Mouse (Mus musculus): Measurements from ENCODE around the gene Eme2. TPM values are rescaled to one million over a fixed set of nuclear protein-coding genes. Genes with fewer than 3 reads are reported as not detected.
"Not testable (repeated sequence)": the region's sequence is repeated elsewhere in the genome, so short reads cannot be mapped to it uniquely, and the experiment has no call there.

Gene Eme2
- total RNA-seq (2017), result 12.0 to 20.2 TPM (median 12.9 TPM) in 3 replicates

DNA sequence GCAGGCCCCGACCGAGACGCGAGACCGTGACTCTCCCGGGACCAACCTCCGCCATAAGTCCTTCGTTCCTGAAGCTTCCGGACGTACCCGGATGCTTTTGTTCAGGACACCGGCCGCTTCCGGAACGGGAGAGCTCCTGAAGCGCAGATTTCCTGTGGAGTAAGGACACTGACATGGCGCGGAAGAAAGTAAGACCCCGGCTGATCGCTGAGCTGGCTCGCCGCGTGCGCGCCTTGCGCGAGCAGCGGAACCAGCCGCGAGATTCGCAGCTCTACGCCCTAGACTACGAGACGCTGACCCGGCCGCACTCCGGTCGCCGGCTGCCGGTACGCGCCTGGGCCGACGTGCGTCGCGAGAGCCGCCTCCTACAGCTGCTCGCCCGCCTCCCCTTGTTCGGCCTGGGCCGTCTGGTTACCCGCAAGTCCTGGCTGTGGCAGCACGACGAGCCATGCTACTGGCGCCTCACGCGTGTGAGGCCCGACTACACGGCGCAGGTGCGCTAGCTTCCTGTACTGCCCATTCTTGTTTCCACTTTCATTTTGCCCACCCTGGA, at the start of gene Eme2, which contains the start of gene Mrps34:
TSS of gene Eme2 (minus strand) at position 93 of the 553 bp plus-strand sequence.
TSS of gene Mrps34 (plus strand) at position 122 of the 553 bp plus-strand sequence.
- ATAC-seq (replicated peaks; ENCODE audit: insufficient number of reproducible peaks, low FRiP score, low TSS enrichment, poor library complexity, severe bottlenecking), result peak; percentile 37

- ATAC-seq (replicated peaks; ENCODE audit: insufficient number of reproducible peaks, low FRiP score, low TSS enrichment, poor library complexity, severe bottlenecking), result not testable (repeated sequence)
Observed at GRCm38 (mm10) chr17:24943589-24943988, 48.7 kb upstream of the Eme2 start.

DNA sequence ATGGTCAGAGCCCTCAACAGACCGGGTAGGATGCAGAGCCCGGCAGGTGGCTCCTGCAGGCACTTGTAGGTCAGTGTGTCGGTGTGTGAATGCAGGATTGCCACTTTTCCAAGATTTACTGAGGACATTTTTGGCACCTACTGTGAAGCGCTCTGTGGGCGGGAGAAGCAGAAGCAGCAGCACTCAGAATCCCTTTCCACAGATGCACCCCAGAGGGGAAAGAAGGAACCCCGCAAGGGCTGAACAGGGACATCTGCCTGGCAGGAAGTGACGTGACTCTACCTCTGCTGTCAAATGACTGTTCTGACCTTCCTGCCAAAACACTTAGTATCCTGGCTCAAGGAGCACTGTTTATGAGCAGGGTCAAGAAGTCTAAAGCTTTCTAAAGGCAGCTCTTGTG, 48.1 kb upstream of the Eme2 start:
- ATAC-seq (replicated peaks; ENCODE audit: insufficient number of reproducible peaks, low FRiP score, low TSS enrichment, poor library complexity, severe bottlenecking), result no peak

GRCm38 (mm10) chr17:24942453-24942852, 47.6 kb upstream of the Eme2 start:
- peak; percentile 72; the same call in 1 of the 2 replicates for ATAC-seq (replicated peaks; ENCODE audit: insufficient number of reproducible peaks, low FRiP score, low TSS enrichment, poor library complexity, severe bottlenecking)

DNA sequence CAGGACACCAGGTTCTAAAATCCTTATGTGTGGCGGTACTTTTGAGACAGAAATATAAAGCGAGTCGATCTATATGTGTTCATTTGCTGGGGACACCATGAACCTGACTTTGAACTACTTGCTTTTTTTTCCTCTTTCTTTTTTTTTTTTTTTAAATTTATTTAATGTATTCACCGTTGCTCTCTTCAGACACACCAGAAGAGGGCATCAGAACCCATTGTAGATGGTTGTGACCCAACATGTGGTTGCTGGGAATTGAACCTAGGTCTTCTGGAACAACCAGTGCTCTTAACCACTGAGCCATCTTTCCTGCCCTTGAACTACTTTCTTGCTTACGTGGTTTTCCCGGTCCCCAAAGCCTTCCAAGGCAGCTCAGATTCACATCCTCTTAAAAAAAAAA, 42.4 kb upstream of the Eme2 start:
- ATAC-seq (replicated peaks; ENCODE audit: insufficient number of reproducible peaks, low FRiP score, low TSS enrichment, poor library complexity, severe bottlenecking), result no peak

DNA sequence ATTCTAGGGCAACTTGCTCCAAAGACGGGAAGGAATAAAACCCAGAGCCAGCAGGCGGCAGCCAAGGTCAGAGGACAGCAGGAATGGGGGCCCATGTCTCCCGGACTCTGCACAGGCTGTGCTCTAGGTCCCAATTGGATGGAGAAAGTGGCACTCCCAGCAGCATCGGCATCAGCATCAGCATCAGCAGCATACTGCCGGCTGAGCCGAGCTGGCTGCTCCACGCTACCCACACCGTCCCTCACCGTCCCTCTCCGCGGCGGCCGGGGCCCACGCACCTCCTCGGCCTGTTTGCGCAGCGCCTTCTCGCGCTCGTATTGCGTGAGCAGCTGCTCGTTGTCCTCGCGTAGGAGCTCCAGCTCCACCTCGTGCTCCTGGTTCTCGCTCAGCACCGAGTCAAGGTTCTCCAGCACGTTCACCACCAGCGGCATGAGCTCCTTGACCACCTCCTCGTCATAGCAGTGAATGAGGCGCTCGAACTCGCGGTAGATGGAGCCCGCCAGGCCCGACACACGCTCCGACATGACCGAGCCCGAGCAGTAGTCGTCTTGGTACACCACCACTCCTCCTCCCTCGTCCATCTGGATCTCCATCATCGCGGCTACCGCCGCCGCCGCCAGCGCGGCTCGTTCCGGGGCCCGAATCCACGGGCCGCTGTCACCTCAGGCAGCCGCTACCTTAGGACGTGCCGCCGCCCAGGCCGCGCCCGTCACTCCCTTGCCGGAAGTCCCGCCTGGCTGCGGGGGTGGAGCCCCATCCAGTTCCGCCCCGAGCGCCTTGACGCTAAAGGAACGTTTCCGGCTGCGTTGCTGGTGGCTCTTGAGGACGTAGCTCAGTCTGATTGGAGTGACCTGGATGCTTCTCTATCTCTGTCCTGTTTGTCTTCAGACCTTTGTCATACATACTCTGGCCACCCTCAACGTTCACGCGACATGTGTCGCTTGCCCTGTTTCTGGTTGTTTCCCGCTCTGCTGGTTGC, 41.7 kb upstream of the Eme2 start, which contains the start of gene Mapk8ip3:
TSS of gene Mapk8ip3 (minus strand) at position 719 of the 979 bp plus-strand sequence.
- ATAC-seq (replicated peaks; ENCODE audit: insufficient number of reproducible peaks, low FRiP score, low TSS enrichment, poor library complexity, severe bottlenecking), result peak; percentile 98

DNA sequence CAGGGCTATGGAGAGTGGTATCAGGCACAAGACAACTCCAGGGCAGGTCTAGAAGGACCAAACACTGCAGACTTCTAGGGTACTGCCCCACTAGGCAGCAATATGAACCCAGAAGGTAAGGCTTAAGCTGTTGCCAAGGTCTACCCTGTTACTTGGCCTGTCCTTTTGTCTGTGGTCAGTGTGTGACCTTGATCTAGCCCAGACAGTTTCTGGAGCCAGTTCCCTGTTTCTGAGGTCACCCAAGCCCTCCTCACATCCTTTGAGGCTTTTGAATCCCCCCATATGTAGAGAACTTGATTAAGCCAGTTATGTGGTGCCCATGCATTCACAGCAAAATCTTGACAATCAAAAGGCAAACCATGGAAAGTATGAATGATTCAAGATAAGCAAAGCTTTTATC, 40.8 kb upstream of the Eme2 start:
- ATAC-seq (replicated peaks; ENCODE audit: insufficient number of reproducible peaks, low FRiP score, low TSS enrichment, poor library complexity, severe bottlenecking), result no peak

GRCm38 (mm10) chr17:24934926-24935325, 40.0 kb upstream of the Eme2 start:
- no peak for ATAC-seq (replicated peaks; ENCODE audit: insufficient number of reproducible peaks, low FRiP score, low TSS enrichment, poor library complexity, severe bottlenecking)

DNA sequence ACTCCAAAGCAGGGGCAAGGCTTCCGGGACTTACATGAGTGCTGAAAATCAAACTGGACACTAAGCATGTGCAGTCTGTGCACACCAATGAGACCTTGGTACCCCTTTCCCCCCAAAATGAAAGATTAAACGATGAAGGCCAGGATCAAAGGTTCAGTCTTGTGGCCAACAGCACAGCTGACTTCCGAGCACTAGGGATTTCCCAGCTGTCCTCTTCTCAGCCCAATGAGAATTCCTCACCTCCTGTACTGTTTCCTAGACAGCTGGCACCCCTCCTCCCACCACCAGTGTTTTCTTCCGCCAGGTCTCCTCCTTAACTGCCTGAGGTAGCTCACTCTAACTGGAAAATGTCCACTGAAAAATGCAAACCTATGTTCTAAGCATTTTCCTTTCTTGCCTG, 38.3 kb upstream of the Eme2 start:
- ATAC-seq (replicated peaks; ENCODE audit: insufficient number of reproducible peaks, low FRiP score, low TSS enrichment, poor library complexity, severe bottlenecking), result no peak

DNA sequence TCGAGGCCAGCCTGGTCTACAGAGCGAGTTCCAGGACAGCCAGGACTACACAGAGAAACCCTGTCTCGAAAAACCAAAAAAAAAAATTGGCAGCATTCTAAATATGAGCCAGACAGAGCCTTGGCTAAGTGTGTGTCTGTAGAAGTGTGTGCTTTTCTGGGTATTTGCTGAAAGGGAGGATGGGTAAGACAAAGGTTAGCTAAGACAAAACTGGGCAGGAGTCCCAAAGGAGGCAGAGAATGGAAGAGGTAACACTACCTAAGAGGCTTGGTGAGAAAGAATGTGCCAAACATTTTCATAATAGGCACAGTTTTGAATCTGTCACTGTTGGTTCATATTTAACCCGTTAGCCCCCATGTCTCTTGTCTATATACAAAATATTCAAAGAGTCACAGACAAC, 37.5 kb upstream of the Eme2 start:
- no peak for ATAC-seq (replicated peaks; ENCODE audit: insufficient number of reproducible peaks, low FRiP score, low TSS enrichment, poor library complexity, severe bottlenecking)

DNA sequence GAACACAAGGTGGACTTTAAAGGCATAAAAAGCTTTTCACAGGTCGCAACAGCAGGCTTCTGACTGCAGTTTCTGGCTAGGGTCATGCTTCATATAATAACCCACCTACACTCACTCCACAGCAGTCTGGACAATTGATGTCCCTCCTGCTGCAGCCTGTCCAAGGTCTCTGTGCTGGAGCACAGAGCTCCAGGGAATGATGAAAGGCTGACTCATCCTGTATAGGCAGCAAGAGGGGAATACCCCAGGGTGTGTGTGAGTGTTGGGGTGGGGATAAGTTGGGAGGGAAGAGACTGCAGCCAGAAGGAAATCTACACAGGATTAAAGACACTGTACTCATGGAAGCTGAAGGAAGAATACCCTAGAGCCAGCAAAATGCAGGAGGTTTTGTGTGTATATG, 34.6 kb upstream of the Eme2 start:
- ATAC-seq (replicated peaks; ENCODE audit: insufficient number of reproducible peaks, low FRiP score, low TSS enrichment, poor library complexity, severe bottlenecking), result no peak

DNA sequence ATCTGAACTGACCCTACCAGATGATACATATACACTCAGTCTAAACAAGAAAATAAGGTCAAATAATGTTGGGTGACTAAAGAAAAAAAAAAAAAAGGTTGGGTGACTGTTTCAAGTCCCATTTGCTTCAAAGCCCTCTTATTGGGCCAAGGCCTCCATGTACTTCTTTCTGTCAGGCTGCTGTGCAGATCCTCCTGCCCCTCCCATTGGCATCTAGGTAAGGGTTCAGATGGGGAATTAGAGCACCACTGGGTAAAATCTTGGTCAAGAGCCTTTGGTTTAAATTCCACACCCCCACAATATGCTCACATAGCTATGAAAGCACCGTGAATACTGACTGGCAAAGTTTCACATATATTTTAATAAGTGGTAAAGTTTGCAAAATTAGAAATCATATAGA, 28.4 kb upstream of the Eme2 start:
- ATAC-seq (replicated peaks; ENCODE audit: insufficient number of reproducible peaks, low FRiP score, low TSS enrichment, poor library complexity, severe bottlenecking), result no peak

DNA sequence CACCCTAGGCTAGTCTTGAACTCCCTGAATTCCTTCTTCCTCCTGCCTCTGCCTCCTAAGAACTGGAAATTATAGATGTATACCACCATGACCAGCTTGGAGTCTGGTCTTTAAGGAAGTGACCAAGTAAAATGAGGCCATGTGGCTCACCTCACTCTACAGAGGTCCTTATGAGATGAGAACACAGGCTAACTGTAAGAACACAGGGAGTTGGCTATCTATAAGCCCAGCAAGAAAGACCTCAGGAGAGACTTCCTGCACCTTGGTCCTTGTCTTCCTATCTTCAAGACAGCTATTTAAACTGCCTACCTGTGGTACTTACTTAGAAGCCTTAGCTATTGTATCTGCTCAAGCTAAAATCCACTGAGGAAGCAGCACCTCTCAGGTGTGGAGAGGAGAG, 19.1 kb upstream of the Eme2 start:
- no peak for ATAC-seq (replicated peaks; ENCODE audit: insufficient number of reproducible peaks, low FRiP score, low TSS enrichment, poor library complexity, severe bottlenecking)

GRCm38 (mm10) chr17:24907591-24907990, 12.7 kb upstream of the Eme2 start:
- no peak for ATAC-seq (replicated peaks; ENCODE audit: insufficient number of reproducible peaks, low FRiP score, low TSS enrichment, poor library complexity, severe bottlenecking)

DNA sequence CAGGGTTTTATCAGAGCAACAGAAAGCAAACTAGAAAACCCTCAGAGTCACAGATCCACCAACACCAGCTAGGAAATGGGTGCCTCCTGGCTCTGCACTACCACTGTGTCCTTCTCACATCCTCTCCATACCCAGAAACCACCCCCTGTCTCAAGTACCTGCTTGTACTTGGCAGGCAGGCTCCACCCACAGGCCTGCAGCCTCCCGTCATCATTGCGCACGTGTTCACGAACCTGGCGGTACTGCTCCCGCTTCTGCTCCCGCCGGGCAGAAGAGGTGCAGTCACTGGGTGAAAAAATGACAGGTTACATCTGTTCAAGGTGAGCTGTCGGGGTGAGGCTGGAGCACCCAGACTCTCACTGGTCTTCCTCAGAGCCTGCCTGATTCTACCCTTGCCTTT, 8.9 kb upstream of the Eme2 start:
- no peak for ATAC-seq (replicated peaks; ENCODE audit: insufficient number of reproducible peaks, low FRiP score, low TSS enrichment, poor library complexity, severe bottlenecking)

DNA sequence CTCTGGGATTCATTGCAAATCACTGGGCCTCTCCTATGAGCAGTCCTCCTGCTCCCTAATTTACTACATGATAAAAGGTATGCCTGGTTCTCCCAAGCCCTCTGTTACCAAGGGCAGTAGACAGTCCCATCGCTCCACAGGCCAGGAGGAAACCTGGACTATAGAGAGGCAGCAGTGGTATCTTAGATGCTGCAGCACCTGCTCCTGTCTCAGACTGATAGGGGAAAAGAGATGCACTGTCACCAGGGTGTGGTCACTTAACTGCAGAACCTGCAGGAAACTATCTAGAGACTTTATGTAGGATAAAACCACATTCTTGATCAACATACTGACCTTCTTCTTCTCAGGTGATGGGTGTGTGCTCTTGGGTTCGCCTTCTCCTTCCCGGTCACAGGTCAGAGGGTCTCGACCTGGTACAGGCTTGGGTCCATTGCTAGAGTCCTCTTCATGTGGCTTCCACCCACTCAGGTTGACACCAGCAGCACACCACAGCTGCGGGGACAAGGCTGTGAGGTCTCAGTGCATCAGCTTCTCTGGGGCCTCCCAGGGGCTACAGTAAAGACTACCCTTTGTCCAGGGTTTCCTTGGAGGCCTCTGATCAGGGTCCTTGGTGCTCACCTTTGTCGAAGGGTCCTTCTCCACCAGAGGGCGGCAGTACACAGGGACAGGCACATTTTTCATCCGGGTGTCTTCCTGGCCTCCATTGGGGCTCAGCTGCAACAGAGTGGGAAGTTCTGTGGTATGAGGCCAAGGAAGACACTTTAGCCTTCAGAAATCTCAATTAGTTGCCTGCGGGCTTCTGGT, 8.0 kb upstream of the Eme2 start:
- ATAC-seq (replicated peaks; ENCODE audit: insufficient number of reproducible peaks, low FRiP score, low TSS enrichment, poor library complexity, severe bottlenecking), result no peak

GRCm38 (mm10) chr17:24902124-24902523, 7.2 kb upstream of the Eme2 start:
- no peak for ATAC-seq (replicated peaks; ENCODE audit: insufficient number of reproducible peaks, low FRiP score, low TSS enrichment, poor library complexity, severe bottlenecking)

DNA sequence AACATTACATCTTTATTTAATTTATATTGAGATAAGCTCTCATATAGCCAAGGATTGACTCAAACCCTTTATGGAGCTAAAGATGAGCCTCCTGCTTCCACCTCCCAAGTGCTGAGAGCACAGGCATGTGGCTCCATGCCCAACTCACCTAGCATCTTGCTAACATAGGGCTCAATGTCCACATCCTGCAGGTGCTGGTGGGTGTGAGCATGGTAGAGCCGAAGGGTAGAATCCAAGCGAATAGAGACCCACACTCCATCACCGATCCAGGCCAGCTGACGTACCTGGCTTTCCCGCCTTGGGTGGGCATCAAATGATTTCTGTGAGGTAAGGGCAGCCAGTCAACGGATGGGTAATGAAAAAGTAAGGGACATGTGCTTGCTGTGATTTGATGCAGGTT, 5.1 kb upstream of the Eme2 start:
- no peak for ATAC-seq (replicated peaks; ENCODE audit: insufficient number of reproducible peaks, low FRiP score, low TSS enrichment, poor library complexity, severe bottlenecking)

- ATAC-seq (replicated peaks; ENCODE audit: insufficient number of reproducible peaks, low FRiP score, low TSS enrichment, poor library complexity, severe bottlenecking), result no peak
Observed at GRCm38 (mm10) chr17:24899153-24899552, 4.3 kb upstream of the Eme2 start.

Measured in monocyte, adult 5-6 weeks (primary cell).